Mouse (Mus musculus): ENCODE results near the gene Krt35. TPM values are rescaled to one million over a fixed set of nuclear protein-coding genes. Genes with fewer than 3 reads are reported as not detected.

Gene Krt35
- polyA plus RNA-seq, 1 experiment = 0.13 TPM

DNA sequence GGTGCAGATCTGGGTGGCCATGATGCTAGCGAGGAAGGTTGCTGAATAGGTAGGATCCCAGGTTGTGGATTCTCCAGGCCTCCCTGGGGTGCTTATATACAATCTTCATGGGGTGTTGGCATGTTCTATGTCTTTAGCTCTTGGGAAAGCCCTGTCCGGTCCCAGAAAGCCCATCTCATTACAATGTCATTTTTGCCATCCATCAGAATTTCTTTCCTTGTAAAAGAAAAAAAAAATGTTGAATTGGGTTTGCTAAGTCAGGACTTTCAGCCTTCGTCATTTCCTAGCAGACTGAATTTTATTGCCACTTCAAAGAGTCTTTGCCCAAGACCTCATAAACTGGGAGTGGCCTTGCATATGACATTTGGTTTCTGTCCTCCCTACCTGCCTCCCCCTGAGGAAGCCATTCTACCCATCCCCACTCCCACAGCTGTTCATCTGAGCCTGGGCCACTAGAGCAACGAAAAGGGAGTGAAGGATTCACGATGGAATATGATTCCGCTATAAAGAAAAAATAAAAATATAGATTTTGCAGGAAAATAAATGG, 9.6 kb upstream of the Krt35 start, which contains the start of gene Krt36:
Gene Krt36 (minus strand): TSS at position 51 of the 547 bp plus-strand sequence.
- Histone ChIP-seq H3K4me1 (replicated peaks; ENCODE audit: control insufficient read depth, insufficient read depth, low read length) (no peaks in the 10 kb centered on the region), H3K27me3 (ENCODE audit: control insufficient read depth, insufficient read depth, low read length) (no peaks in the 10 kb centered on the region), H3K36me3 (ENCODE audit: control insufficient read depth, insufficient read depth, low read length) (no peaks in the 10 kb centered on the region), H3K4me3 (ENCODE audit: control insufficient read depth, insufficient read depth, low read length) (no peak within 1 kb of the TSS), H3K27ac (ENCODE audit: control insufficient read depth, insufficient read depth, low read length) (no peak within 1 kb of the TSS)
- WGBS = 90% methylated on average over 6 of the region's 6 CpGs
- DNase-seq = no peak
- no peak for TF ChIP-seq POLR2A (IDR thresholded peaks at IDR 0.05; ENCODE audit: control insufficient read depth, extremely low read depth, insufficient read depth, low read length, poor library complexity)
- no peak for TF ChIP-seq CTCF (IDR thresholded peaks at IDR 0.05; ENCODE audit: borderline replicate concordance, control insufficient read depth, extremely low read depth, insufficient read depth, low read length, poor library complexity)

DNA sequence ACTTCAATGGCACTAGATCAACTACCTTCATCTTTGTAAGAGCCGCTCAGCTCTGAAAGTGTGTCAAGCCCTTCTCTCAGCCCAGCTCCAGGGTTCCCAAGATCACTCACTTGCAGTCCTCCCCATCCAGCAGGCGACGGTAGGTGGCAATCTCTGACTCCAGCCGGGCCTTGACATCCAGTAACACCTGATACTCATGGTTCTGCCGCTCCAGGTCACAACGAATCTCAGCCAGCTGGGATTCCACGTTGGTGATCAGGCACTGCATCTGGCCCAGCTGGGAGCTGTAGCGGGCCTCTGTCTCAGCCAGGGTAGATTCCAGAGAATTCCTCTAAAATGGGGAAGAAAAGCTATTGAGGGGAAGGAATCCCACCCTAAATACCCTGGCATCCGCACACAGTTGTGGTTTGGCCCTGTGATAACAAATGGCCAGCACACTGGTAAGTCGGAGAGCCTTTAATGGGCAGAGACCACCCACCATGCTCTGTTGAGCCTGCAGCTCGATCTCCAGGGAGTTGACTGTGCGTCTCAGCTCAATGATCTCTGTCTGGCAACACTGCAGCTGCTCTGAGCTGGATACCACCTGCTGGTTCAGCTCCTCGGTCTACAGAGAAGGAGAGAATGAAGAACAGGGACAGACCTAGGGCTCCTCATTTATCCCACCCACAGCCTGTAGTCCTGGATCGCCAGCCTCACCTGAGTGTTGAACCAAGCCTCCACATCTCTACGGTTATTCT, 6.8 kb upstream of the Krt35 start:
- Histone ChIP-seq H3K36me3 (ENCODE audit: control insufficient read depth, insufficient read depth, low read length) (no peaks in the 10 kb centered on the region), H3K27me3 (ENCODE audit: control insufficient read depth, insufficient read depth, low read length) (no peaks in the 10 kb centered on the region), H3K4me1 (replicated peaks; ENCODE audit: control insufficient read depth, insufficient read depth, low read length) (no peaks in the 10 kb centered on the region), H3K27ac (ENCODE audit: control insufficient read depth, insufficient read depth, low read length) (no peak overlapping the region), H3K4me3 (ENCODE audit: control insufficient read depth, insufficient read depth, low read length) (no peak overlapping the region)
- TF ChIP-seq POLR2A (IDR thresholded peaks at IDR 0.05; ENCODE audit: control insufficient read depth, extremely low read depth, insufficient read depth, low read length, poor library complexity) = no peak
- DNase-seq = no peak
- WGBS = 79% methylated on average over 15 of the region's 15 CpGs

DNA sequence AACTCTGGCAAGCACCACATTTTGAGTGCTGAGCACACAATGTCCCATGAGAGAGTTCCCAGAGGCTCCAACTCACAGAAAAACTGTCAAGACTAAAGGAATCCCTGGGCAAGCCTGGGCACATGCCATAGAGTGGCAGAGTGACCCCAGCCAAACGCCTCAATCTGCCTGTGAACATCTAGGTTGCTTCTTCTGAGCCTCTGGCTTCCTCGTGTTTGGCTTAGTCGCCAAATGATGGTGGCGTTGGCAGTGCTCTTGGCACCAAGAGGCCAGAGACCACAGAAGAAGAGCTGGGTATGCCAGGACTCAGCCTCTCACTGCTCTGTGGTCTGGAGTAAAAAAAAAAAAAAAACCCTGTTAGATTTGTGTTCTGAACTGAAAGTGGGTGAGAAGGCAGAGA, 4.3 kb upstream of the Krt35 start:
- DNase-seq = no peak
- no peaks in the 10 kb centered on the region for H3K4me1 ChIP-seq (replicated peaks; ENCODE audit: control insufficient read depth, insufficient read depth, low read length)
- no peaks in the 10 kb centered on the region for H3K27me3 ChIP-seq (ENCODE audit: control insufficient read depth, insufficient read depth, low read length)
- H3K4me3 ChIP-seq (ENCODE audit: control insufficient read depth, insufficient read depth, low read length) = no peak overlapping the region
- H3K36me3 ChIP-seq (ENCODE audit: control insufficient read depth, insufficient read depth, low read length) = no peaks in the 10 kb centered on the region
- 77% methylated on average over 4 of the region's 4 CpGs for WGBS
- TF ChIP-seq POLR2A (IDR thresholded peaks at IDR 0.05; ENCODE audit: control insufficient read depth, extremely low read depth, insufficient read depth, low read length, poor library complexity) (no peak), CTCF (IDR thresholded peaks at IDR 0.05; ENCODE audit: borderline replicate concordance, control insufficient read depth, extremely low read depth, insufficient read depth, low read length, poor library complexity) (no peak)
- H3K27ac ChIP-seq (ENCODE audit: control insufficient read depth, insufficient read depth, low read length) = no peak overlapping the region

DNA sequence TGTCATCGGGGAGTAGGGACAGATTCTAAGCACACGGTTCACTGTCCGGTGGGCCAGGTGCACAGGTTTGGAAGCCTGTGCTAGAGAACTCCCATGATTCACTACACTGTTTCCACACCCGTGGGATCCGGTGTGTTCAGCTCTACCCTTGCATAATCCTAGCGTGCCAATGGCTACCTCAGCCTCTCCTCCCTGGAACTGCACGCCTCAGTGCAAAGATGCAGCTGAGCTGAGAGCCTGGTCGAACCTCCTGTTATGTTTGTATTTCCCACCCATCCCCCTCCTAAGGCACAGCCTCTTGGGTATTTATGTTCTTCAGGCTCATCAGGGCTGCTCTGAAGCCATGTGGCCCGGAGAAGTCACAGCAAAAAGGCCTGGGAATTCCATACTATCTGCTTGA, 1.8 kb upstream of the Krt35 start:
- WGBS = 79% methylated on average over 9 of the region's 9 CpGs
- Histone ChIP-seq H3K27ac (ENCODE audit: control insufficient read depth, insufficient read depth, low read length) (no peak overlapping the region), H3K36me3 (ENCODE audit: control insufficient read depth, insufficient read depth, low read length) (no peaks in the 10 kb centered on the region), H3K4me3 (ENCODE audit: control insufficient read depth, insufficient read depth, low read length) (no peak overlapping the region), H3K27me3 (ENCODE audit: control insufficient read depth, insufficient read depth, low read length) (no peaks in the 10 kb centered on the region), H3K4me1 (replicated peaks; ENCODE audit: control insufficient read depth, insufficient read depth, low read length) (no peaks in the 10 kb centered on the region)
- TF ChIP-seq POLR2A (IDR thresholded peaks at IDR 0.05; ENCODE audit: control insufficient read depth, extremely low read depth, insufficient read depth, low read length, poor library complexity) (no peak), CTCF (IDR thresholded peaks at IDR 0.05; ENCODE audit: borderline replicate concordance, control insufficient read depth, extremely low read depth, insufficient read depth, low read length, poor library complexity) (no peak)
- no peak for DNase-seq

DNA sequence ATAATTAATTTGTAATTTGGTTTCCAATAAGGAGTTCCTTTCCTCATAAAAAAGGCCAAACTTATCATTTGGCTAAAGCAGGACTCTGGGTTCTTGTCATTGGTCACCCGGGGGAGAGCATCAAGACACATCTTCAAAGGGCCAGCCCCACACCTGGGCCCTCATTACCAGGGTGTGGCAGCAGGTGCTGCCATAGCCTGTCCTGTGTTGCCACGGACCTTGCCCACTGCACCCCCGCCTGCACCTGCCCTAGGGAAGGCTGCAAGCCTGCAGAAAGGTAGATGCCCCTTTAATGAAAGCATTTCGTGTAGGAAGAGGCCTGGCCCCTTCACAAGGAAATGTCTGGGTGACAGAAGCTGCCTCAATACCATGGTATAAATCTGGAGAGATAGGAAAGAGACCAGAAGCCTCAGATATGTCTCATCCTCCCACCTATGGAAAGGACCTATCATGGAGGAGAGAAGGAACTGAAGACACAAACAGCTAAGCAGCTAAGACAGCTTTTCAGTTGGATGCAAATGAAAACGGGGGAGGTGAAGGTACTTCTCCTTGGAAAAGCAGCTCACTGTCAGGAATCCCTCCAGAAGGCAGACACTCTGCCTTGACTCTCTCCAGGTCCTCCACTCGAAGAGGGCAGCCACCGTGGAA, 7.5 kb downstream of the Krt35 start:
- no peak overlapping the region for H3K4me3 ChIP-seq (ENCODE audit: control insufficient read depth, insufficient read depth, low read length)
- H3K36me3 ChIP-seq (ENCODE audit: control insufficient read depth, insufficient read depth, low read length) = no peaks in the 10 kb centered on the region
- no peak overlapping the region for H3K27ac ChIP-seq (ENCODE audit: control insufficient read depth, insufficient read depth, low read length)
- no peak for TF ChIP-seq POLR2A (IDR thresholded peaks at IDR 0.05; ENCODE audit: control insufficient read depth, extremely low read depth, insufficient read depth, low read length, poor library complexity)
- no peak for TF ChIP-seq CTCF (IDR thresholded peaks at IDR 0.05; ENCODE audit: borderline replicate concordance, control insufficient read depth, extremely low read depth, insufficient read depth, low read length, poor library complexity)
- no peak for DNase-seq
- no peaks in the 10 kb centered on the region for H3K4me1 ChIP-seq (replicated peaks; ENCODE audit: control insufficient read depth, insufficient read depth, low read length)
- H3K27me3 ChIP-seq (ENCODE audit: control insufficient read depth, insufficient read depth, low read length) = no peaks in the 10 kb centered on the region
- 67% methylated on average over 7 of the region's 7 CpGs for WGBS

DNA sequence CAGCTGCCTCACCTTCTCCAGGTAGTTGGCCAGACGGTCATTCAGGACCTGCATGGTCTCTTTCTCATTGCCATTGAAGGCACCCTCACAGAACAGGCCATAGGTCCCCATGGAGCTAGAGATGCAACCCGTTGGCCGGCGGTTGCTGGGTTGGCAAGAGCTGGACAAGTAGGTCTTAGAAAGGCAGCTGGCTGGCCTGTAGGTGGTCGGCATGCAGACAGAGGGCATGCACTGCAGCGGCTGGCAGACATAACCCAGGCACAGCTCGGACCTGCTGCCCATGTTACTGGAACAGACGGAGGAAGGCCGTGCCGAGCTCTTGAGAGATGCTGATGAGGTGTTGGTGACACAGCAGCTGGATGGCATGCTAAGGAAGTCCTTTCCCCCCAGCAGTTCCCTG, 8.2 kb downstream of the Krt35 start, which contains the start of gene Krt32:
Gene Krt32 (minus strand): TSS at position 366 of the 400 bp plus-strand sequence.
- Histone ChIP-seq H3K4me1 (replicated peaks; ENCODE audit: control insufficient read depth, insufficient read depth, low read length) (no peaks in the 10 kb centered on the region), H3K36me3 (ENCODE audit: control insufficient read depth, insufficient read depth, low read length) (no peaks in the 10 kb centered on the region), H3K27me3 (ENCODE audit: control insufficient read depth, insufficient read depth, low read length) (no peaks in the 10 kb centered on the region), H3K27ac (ENCODE audit: control insufficient read depth, insufficient read depth, low read length) (no peak within 1 kb of the TSS), H3K4me3 (ENCODE audit: control insufficient read depth, insufficient read depth, low read length) (no peak within 1 kb of the TSS)
- no peak for DNase-seq
- TF ChIP-seq POLR2A (IDR thresholded peaks at IDR 0.05; ENCODE audit: control insufficient read depth, extremely low read depth, insufficient read depth, low read length, poor library complexity) (no peak), CTCF (IDR thresholded peaks at IDR 0.05; ENCODE audit: borderline replicate concordance, control insufficient read depth, extremely low read depth, insufficient read depth, low read length, poor library complexity) (no peak)
- WGBS = 95% methylated on average over 10 of the region's 10 CpGs
